Mouse (Mus musculus) duodenum, adult 2 months (tissue): ENCODE measurements around the gene Klk7. TPM values are rescaled to one million over a fixed set of nuclear protein-coding genes. Genes with fewer than 3 reads are reported as not detected.

Source experiments
- polyA plus RNA-seq: library from polyadenylated mRNA; depleted of rRNA; stranded (reverse); fragments of >200 nt; gene quantifications from 2 replicates; pipeline ENCODE4 v1.2.3, GENCODE M21; 2012; ENCODE audit warnings: low replicate concordance; rRNA removed

The Klk7 gene
- polyA plus RNA-seq, result not detected in 2 replicates

DNA sequence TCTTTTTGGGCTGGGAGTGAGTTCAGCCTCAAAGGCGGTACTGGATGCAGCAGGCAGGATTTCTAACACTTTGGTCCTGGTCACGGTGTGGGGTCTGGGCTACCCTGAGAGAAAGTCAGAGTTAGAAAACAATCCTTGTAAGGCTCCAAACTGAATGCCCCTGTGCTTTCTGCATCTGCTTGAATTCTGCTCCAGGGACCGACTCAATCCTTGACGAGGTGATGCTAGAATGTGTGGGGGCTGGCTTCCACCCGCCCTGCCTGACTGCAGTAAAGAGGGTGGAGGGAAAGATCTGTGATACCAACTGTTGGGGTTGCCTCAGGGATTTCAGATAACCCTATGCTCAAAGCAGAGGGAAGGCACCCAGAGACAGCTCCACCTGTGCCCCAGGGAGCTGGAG is at the start of gene Klk7:
Klk7 (plus strand) TSS at position 301 of the 400 bp plus-strand sequence.

DNA sequence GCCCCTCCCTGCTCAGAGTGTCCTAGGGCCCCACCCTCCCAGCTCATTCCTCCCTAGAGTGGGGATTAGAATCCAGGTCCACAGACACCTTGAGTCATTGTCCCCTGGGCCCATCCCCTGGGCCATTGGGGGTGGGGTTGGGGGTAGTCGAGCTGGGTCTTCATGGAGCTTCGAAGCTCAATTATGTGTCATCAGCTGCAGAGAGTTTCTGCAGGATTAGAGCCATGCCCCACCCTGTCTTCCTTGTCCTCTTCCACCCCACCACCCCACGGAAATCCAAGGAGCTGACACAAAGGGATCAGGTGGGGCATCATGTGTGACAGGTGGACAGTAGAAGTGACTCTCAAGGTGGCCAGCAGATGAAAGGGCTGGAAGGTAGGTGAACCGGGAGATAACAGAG is 42.5 kb upstream of the Klk7 start, which contains the start of gene Klk12:
Klk12 (plus strand) TSS at position 301 of the 400 bp plus-strand sequence.

DNA sequence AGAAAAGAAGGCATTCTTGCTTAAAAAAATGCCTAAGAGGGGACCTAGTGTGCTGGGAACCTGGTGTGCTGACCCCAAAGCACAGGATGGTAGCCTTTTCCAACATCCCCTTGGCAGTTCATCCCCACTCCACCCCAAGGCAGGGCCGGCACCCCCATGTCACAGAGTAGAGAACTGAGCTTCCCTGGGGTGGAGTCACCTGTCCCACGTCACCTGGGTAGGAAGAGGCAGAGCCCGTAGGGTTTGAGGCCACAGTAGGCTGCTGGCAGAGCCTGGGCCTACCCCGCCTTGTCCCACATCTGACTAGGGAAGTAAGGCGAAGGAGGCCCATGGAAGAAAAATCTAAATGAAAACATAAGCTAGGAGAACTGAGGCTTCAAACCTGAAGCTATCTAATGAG is 36.7 kb upstream of the Klk7 start, which contains the start of gene Klk11:
Klk11 (plus strand) TSS at position 241 of the 400 bp plus-strand sequence.

DNA sequence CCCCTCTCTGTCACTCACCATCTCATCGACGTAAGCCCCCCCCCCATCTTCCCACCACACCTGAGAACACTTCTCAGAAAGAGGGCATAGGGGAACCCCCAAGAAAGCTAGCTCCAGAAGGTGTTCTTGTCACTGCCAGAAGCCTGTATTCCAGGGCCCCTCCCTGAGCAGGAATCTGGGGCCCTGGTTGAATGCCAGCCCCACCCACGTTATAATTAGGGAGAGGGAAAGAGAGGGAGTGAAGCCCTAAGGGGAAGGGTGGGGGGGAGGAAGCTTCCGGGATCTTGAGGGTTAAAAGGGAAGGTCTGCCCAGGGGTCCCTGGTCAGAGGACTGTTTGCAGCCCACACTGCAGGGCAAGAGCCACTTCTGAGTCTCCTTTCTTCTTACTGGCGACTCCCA is 30.3 kb upstream of the Klk7 start, which contains the start of gene Klk10:
Klk10 (plus strand) TSS at position 290 of the 400 bp plus-strand sequence.

DNA sequence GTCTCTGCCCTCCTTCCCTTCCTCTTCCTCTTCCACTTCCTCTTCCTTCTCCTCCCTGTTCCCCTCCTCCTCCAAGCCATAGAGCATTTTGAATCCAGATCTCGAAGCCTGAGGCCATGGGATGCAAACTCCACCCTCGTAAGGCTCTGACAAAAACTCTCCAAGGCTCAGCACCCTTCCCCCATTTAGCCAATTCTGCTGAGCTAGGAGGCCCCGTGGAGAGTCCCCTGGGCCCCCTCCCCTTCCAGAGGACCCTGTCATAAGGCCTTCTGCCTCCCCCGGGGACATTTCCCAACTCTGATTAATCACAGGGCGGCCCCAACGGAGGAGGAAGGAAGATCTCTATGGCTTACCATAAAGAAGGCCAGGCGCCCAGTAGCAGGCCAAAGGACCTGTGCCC is 19.5 kb upstream of the Klk7 start, which contains the start of gene Klk9:
Klk9 (plus strand) TSS at position 301 of the 400 bp plus-strand sequence.

DNA sequence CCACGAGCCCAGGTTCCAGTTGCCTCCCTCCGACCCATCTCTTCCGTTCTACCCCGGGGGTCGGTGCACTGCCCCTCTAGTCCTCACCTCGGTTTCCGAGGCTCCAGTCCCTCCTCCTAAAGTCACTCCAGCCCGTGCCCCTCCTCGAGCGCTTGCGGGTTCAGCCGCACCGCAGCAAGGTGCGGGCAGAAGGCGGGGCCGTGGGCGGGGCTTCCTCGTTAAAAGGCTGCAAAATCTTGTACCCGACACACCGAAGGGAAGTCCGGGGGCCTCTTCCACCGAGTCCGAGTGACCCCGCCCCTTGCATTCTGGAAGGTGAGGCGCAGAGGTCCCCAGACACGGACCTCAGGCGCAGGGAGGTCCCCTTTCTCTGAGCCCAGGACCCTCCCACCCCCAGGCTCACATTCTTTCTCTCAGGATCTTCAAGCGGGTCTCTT is 13.7 kb upstream of the Klk7 start, which contains the start of gene Klk8:
Klk8 (plus strand) TSS at position 245 of the 437 bp plus-strand sequence.

DNA sequence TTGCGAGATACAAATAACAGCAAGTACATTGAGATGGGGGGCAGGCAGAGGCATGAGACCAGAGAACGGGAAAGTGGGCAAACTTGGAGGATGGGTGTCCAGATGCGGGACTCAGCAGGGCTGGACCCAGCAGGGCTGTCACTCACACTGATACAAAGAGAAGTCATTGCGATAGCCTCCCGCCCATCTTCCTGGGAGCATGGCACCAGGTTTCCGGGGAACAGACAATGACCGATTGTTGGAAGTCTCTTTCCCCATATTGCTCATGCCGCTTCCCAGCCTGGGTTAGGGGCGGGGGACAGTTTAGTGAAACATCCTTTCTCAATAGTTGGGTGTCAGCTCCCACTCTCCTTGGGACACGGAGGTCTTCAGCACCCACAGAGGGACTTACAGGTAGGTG is 13.1 kb downstream of the Klk7 start, which contains the start of gene Klk6:
Klk6 (plus strand) TSS at position 301 of the 400 bp plus-strand sequence.

DNA sequence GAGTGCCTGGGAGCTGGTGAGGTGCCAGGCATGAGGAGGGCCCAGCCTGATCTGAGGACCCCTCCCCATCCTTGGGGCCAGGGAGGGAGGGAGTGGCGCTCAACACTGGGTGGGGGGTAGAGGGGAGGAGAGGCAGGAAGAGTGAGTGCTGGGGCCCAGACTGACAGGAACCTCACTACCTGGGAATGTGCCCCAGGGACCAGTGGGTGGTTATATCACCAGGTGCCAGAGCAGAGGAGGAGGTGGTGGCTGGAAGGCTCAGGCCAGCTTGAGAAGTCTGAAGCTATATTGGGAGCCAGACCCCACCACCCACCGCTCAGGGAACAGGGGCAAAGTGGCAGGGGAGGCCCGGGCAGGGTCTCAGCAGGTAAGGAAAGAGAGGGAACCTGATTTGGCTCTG is 30.6 kb downstream of the Klk7 start, which contains the start of gene Klk5:
Klk5 (plus strand) TSS at position 271 of the 400 bp plus-strand sequence.

Other genes with a start within 250 kb of the Klk7 start
- 0.15 TPM in 2 replicates for gene Zfp658, start 249.0 kb upstream of the Klk7 start, polyA plus RNA-seq
- 0.14 and 0.43 TPM in 2 replicates for gene Zfp719, start 231.7 kb upstream of the Klk7 start, polyA plus RNA-seq
- gene Zfp819, start 204.1 kb upstream of the Klk7 start, polyA plus RNA-seq, result 0.22 TPM in 1 of 2 replicates, not detected in the other
- gene Ceacam18, start 176.6 kb upstream of the Klk7 start, polyA plus RNA-seq, result 46.9 and 47.2 TPM in 2 replicates
- 2.9 and 5.0 TPM in 2 replicates for gene Siglece, start 151.1 kb upstream of the Klk7 start, polyA plus RNA-seq
- gene Ctu1, start 139.3 kb upstream of the Klk7 start, polyA plus RNA-seq, result 7.8 and 10.7 TPM in 2 replicates
- gene Klk14, start 120.9 kb upstream of the Klk7 start, polyA plus RNA-seq, result 0.08 and 0.09 TPM in 2 replicates
- not detected in 2 replicates for gene Klk13, start 98.7 kb upstream of the Klk7 start, polyA plus RNA-seq
- not detected in 2 replicates for gene Klk12, start 42.4 kb upstream of the Klk7 start, polyA plus RNA-seq
- 0.21 TPM in 1 of 2 replicates, not detected in the other for gene Klk11, start 36.7 kb upstream of the Klk7 start, polyA plus RNA-seq
- 0.28 and 0.37 TPM in 2 replicates for gene Klk10, start 30.3 kb upstream of the Klk7 start, polyA plus RNA-seq
- not detected in 2 replicates for gene Klk9, start 19.4 kb upstream of the Klk7 start, polyA plus RNA-seq
- gene Klk8, start 13.7 kb upstream of the Klk7 start, polyA plus RNA-seq, result 1.2 and 2.8 TPM in 2 replicates
- not detected in 2 replicates for gene Klk6, start 13.2 kb downstream of the Klk7 start, polyA plus RNA-seq
- not detected in 2 replicates for gene Klk5, start 30.7 kb downstream of the Klk7 start, polyA plus RNA-seq
- not detected in 2 replicates for gene Klk4, start 69.9 kb downstream of the Klk7 start, polyA plus RNA-seq
- gene Klk15, start 122.4 kb downstream of the Klk7 start, polyA plus RNA-seq, result not detected in 2 replicates
- not detected in 2 replicates for gene Klk1b8, start 139.4 kb downstream of the Klk7 start, polyA plus RNA-seq
- gene Klk1b1, start 155.5 kb downstream of the Klk7 start, polyA plus RNA-seq, result not detected in 2 replicates
- not detected in 2 replicates for gene Klk1b9, start 164.8 kb downstream of the Klk7 start, polyA plus RNA-seq
- 0.49 TPM in 1 of 2 replicates, not detected in the other for gene Klk1b11, start 184.6 kb downstream of the Klk7 start, polyA plus RNA-seq
- gene Klk1b26, start 200.9 kb downstream of the Klk7 start, polyA plus RNA-seq, result not detected in 2 replicates
- gene Klk1b27, start 241.0 kb downstream of the Klk7 start, polyA plus RNA-seq, result 0.14 and 0.25 TPM in 2 replicates